Mouse (Mus musculus) embryonic fibroblast, embryonic 13.5 days (primary cell): ENCODE measurements around the gene Trpm3.

ENCODE experiments used
- CTCF ChIP-seq: IDR thresholded peaks from 2 replicates; pipeline ENCODE4 v1.5.1; 2011; ENCODE audit warnings: mild to moderate bottlenecking, control low read depth, low read length, moderate library complexity, borderline replicate concordance; ENCODE audit not compliant: insufficient read depth
- POLR2A ChIP-seq: IDR thresholded peaks from 2 replicates; pipeline ENCODE4 v1.6.1; 2011; ENCODE audit warnings: low read depth, mild to moderate bottlenecking, control low read depth, low read length, moderate library complexity

GRCm38 (mm10) chr19:22336278-22336677 lies 197.4 kb downstream of the Trpm3 start:
- TF ChIP-seq CTCF (no peak), POLR2A (no peak)
